Mouse (Mus musculus) inflammation-experienced regulatory T-cells, adult 6 months (primary cell): ENCODE measurements around the gene AU018091. TPM values are rescaled to one million over a fixed set of nuclear protein-coding genes. Genes with fewer than 3 reads are reported as not detected.
"Not testable (repeated sequence)": the region's sequence is repeated elsewhere in the genome, so short reads cannot be mapped to it uniquely, and the experiment has no call there.

Source experiments
- ATAC-seq: one replicate; pipeline ENCODE4 v1.8.0; 2017
- polyA plus RNA-seq, 3 experiments: library from polyadenylated mRNA; unstranded; fragments of 100-300 nt; shearing (Covaris generic); gene quantifications; one replicate each; pipeline ENCODE4 v1.2.1; 2017

Gene AU018091
- polyA plus RNA-seq = not detected

DNA sequence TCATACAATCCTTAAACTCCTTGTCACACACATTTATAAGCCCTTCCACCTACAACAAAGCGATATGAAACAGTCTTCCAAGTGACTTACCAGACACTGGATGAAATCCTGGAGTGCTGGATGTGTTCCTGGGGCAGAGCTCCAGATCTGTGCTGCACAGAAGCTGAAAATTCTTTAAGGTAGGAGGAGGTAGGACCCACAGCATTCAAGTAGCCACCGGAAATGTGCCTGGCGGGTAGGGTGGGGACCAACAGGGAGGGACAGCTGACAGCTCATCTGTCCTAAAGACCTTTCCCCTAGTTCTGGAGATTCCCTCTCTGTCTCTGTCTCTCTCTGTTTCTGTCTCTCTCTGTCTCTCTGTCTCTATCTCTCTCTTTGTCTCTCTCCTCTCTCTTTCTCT, at the start of gene AU018091:
Gene AU018091, minus strand, starts transcription at position 279 of the 400 bp plus-strand sequence.
- no peak for ATAC-seq

DNA sequence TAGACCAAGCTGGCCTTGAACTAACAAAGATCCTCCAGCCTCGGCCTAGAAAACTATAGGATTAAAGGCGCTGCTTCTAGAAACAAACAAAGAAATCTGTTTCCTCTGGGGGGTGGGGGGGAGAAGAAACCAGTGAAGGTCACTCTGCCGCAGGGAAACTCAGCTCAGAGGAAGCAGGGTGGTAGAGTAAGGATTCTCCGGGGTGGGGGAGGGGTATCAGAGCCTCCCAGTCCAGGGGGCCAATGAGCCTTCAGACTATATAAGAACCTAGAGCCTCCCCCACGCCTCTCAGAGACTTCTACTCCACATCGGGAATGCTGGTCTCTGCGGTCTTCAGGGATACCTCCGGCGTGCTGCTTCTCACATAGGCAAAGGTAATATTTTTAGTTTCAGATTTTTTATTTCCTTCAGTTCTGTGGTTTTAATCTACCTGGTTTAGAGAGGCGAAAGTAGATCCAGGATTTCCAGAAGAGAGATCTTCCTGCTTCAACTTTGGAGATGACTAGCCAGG, 48.6 kb upstream of the AU018091 start:
- no peak for ATAC-seq

DNA sequence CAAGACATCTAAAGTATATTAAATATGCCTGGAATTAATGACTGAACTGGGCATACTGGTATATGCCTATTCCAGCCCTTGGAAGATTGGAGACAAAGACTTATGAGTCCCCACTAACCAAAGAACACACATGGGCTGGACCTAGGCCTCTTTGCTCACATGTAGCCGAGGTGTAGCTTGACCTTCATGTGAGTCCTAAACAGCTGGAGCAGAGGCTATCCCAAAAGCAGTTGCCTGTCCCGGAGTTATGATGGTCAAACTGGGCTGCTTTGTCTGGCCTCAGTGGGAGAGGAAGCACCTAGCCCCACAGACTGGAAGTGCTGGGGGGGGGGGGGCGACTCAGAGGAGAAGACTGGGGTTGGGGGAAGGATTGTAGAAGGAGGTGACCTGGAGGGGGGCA, 47.3 kb upstream of the AU018091 start:
- no peak for ATAC-seq

DNA sequence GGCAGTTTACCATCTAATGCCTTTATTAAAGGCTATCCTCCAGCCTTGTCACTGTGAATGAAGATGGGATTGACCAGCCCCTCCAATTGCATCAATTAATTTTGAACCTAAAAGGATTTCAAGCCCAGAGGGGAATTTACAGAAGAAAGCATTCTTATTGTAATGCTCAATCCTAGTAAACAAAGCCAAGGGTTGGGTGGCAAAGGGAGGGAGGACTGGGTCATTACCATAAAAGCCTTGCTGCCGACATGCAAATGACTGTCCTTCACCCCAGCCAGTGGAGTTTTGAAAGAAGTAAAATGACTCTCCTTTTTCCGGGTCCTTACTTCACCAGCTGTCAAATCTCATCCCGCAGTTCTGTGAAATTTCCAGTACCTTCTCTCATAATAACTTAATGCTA, 44.6 kb upstream of the AU018091 start:
- ATAC-seq = no peak

DNA sequence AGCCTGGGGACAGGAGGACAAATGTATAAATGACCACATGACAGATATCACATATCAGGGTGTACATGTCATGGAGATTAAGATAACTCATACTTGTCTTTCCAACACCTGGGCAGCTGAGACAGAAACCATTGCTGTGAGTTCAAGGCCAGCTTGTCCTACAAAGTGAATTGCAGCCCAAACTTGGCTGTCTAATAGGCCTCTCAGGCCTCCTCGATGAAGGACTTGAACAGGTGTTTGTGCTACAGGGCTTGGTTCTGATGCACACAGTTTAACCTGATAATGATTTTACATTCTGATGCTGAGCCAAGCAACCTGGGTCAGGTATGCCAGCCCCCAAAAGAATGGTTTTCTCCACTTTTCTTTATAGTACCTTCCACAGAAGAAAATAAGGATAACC, 44.2 kb upstream of the AU018091 start:
- ATAC-seq = no peak

DNA sequence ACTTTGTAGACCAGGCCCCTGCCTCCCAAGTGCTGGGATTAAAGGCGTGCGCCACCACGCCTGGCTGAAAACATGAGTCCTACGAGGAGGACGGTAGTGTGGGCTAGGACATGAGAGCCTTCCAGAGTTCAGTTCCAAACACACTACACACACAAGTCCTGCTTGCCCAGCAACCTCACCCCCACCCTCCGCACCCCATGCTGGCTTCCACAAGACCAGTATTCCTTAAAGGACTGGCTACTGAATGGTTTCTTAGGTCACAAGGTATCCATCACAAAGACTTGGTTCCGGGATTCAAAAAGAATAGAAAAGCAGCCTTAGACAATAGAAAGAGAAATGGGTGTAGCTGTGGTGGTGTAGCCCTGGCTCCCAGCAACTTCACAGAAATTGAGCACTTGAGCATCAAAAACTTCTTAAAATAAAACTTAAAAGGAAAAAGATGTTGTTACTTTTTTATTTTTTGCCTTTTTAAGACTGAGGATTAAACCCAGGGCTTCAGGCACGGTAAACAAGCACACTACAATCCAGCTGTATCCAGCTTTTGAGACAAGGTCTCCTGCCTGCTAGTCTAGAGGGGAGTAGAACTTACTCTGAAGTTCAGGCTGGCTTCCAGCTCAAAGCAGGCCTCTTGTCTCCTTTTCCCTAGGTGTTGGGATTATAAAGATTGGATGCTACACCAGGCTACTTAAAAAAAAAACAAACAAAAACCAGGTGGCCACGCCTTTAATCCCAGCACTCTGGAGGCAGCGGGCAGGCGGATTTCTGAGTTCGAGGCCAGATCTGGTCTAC, 43.2 kb upstream of the AU018091 start:
- ATAC-seq = no peak

DNA sequence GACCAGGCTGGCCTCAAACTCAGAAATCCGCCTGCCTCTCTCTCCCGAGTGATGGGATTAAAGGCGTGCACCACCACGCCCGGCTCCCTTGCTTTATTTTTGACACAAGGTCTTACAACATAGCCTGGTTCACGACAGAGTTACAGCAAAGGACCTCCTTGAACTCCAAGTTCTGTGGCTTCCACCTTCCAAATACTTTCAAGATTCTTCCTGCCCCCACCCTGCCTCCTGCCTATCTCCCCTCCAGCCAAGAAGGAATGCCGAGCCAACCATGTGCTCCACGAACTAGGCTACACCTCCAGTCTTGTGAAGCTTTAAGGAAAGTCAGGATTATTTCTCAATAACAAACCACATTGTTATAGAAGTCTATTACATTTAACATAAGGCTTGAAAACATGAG, 42.5 kb upstream of the AU018091 start:
- ATAC-seq = no peak

DNA sequence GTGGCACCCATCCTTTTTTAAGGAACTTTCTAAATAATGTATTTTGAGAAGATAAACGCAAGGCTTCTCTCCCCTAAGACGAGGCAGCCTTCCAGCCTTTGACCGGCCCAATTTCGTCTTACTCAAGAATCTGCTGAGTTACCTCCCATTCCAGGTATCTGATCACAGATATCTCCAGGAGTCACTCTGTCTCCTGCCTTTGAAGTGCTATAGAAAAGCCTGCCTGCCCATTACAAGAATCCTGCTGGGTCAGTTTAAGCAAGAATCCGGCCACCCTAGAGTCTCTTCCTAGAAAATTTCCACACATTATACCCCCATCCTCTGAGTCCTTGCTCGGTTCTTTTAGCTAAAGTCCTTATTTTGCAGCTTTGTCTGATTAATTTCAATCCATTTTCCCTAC, 41.6 kb upstream of the AU018091 start:
- no peak for ATAC-seq

DNA sequence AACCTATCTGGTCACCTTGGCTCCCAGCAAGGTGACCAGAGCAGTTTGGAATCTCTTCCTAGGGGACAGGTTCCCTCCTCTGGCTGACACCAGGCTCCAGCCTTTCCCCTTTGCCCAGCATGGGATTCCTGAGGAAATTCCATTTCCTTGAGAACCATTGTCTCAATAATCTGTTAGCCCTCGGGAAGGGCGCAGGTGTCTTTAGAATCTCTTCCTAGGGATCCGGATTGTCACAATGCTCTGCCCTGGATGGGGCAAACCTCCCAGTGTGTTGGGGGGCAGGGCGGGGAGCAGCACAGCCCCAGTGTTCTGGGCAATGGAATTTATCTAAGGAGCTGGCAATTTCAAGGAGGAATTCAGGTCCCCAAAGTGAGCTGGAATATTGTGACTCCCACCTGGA, 37.5 kb upstream of the AU018091 start:
- ATAC-seq = no peak

DNA sequence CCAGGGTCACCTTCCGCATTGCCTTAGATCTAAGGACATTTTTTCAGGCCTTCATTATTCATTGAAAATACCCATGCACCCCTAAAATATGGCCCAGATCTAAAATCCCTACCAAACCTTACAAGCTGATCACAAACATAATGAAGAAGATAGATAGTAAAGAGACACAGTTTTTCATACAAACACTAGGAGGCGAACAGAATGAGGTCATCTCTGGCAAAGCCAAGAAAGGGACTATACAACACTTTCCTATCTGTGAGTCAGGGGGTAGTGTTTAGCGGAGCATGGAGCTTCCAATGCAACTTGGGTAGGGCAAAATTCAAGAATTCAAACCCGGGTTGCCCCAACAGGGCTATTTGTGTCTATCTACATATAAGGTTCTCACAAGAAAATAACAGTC, 35.6 kb upstream of the AU018091 start:
- no peak for ATAC-seq

DNA sequence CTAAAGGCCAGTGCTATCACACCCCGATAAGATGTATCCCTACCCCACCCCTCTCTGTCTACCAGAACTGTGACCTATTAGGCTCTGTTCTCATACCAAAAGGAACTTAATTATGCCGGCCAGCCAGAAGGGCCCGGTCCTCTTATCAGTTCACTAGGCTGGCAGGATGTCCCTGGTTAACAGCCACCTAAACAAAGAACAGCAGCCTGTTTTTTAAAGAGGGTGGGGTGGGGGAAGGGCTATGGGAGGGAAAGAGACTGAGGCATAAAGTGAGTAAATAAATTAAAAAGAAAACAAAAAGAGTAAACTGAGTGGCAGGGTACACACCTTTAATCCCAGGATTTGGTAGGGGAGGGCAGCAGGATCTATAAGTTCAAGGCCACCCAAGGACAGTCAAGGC, 34.9 kb upstream of the AU018091 start:
- ATAC-seq = no peak

DNA sequence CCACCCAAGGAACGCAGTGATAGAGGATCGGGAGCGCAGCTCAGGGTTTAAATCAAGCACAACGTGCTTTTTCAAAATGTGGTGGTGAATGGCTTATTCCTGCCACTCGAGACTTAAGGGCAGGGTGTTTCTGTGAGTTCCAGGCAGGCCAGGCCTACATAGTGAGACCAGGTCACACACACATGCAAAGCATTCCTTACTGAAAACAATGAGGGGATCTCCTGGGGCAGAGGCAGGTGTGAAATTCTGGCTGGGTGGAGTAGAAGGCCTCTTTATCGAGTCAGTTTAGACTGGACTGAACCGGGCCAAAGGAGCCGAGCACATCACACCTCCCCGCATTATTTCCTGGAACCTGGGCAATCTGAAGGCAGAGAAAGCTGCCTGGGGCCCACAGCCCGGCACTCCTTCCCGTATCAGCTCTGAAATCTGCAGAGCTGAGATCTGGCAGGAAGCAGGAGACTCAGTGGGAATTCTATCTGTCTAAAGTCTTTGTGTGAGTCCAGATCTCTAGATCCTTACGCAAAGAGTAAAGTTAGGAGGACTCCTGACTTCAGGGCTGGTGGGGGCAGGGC, 32.2 kb upstream of the AU018091 start:
- no peak for ATAC-seq

DNA sequence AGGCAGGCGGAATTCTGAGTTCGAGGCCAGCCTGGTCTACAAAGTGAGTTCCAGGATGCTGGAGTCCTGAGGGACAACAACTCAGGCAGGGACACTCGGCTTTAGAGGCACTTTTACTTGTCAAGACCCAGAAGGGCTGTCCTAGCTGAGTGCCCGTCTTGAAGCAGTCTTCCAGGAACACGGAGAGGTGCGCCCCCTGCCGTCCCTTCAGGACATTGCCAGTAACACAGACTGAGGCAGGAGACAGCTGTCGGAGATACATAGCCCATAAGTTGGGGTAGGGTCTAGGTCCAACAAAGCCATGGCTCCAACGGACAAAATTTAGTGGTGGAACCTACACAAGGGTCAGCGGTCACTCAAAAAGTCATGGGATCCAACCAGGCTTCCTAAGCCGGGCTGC, 29.9 kb upstream of the AU018091 start:
- ATAC-seq = no peak

DNA sequence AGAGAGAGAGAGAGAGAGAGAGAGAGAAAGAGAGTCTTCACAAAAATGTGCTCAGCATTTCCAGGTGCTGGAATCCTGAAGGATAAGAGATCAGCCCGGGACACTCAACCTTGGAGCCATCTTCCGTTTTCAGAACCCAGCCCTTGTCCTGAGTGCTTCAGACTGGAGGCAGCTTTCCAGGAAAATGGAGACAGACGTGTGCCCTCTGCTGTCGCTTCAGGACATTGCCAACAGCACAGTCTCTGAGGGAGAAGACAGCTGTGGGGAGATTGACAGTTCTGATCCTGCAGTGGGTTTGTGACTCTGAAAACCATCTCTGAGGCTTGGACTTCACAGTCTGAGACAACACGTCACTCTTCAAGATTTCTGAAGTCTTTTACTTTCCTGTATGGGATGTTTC, 26.8 kb upstream of the AU018091 start:
- ATAC-seq = no peak

DNA sequence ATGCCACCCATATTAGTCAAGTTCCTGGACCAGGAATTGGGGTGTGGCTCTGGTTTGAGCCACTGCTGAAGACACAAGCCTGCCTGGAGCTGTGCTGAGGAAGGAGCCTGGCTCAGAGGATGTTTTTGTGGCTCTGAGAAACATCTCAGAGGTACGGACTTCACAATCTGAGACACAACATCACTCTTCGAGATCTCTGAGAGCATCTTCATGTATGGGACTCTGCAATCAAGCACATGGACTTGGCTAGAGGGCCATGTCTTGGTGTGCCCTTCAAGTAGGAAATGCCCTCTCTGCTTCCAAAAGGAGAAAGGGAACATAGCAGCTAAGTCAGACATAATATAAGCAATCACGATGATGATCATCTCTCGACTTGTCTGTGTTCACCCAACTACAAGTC, 25.5 kb upstream of the AU018091 start:
- no peak for ATAC-seq

DNA sequence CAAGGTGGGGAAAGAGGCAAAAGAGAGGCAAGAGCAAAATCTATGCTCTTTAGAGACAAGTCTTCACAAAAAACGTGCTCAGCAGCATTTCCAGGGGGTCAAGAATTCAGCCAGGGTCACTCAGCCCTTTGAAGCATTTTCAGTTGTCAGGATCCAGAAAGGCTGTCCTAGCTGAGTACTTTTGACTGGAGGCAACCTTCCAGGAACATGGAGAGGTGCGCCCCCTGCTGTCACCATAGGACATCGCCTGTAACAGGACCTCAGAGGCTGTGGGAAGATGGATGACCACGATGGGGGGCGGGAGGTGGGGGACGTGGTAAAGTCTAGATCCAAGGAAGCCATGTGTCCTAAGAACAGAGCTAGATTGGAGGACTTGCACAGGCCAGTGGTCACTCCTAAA, 24.9 kb upstream of the AU018091 start:
- ATAC-seq = no peak

DNA sequence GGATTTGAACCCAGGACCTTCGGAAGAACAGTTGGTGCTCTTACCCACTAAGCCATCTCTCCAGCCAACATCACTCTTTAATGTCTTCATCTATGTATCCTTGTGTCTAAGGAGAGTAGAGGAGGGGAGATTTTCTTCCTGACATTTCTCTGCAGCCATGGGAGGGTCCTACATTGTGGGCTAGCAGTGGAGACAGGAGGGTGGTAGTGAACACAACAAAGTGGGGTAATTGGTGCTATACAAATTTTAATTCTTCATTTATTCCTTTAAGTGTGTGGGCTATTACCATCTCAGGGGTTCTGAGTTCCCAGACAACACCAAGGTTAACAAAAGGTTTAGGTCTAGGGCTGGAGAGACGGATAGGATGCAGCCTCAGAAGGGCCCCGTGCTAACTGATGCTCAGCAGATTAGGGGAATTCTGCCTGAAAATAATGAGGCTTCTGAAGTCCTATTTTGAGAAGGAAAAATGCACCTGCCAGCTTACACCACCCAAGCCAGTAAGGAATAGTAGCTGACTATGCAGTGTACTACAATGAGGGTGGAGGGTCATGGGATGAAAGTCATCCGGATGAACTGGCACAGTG, 24.1 kb upstream of the AU018091 start:
- no peak for ATAC-seq

DNA sequence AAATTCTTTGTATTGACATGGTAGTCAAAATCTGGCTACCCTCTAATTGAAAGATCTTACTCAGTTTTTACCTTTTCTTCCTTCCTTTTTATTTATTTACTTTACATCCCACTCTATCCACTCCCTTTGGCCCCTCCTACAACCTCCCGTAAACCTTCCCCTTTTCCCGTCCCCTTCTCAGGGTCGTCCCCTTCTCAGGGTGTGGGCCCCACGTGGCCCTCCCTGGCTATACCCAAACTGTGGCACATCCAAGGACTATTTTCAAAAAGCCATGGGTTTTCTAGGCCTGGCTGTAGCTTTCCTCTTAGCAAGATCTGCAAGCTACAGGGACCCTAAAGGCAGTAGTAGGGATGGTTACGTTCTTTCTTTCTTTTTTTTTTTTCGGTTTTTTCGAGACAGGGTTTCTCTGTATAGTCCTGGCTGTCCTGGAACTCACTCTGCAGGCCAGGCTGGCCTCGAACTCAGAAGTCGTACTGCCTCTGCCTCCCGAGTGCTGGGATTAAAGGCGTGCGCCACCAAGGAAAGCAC, 23.0 kb upstream of the AU018091 start:
- ATAC-seq = no peak

DNA sequence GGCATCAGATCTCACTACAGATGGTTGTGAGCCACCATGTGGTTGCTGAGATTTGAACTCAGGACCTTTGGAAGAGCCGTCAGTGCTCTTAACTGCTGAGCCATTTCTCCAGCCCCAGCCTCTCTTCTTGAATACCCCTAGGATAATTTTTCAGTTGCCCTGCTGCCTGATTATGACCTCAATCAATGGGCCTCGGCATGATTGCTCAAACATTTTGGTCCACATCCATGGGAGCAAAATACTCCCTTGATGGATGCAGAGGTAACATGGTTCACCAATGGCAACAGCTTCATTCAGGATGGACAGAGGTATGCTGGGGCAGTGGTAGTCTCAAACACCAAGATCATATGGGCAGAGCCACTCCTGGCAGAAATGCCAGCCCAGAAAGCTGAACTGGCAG, 17.7 kb upstream of the AU018091 start:
- ATAC-seq = not testable (repeated sequence)

DNA sequence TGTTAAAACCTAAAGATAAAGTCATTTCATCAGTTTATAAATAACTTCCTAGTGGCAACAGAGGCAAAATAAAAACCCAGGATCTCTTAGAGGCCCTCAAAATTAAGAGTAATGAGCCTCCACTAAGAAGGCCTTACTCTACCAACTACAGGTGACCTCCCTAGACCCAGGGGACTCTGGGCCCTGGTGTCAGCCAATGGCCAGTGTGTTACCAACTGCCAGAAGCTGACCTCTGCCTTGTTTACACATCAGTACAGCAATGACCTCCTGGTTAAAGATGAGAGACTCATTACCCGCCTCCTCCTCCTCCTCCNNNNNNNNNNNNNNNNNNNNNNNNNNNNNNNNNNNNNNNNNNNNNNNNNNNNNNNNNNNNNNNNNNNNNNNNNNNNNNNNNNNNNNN, 17.1 kb upstream of the AU018091 start:
- no peak for ATAC-seq

DNA sequence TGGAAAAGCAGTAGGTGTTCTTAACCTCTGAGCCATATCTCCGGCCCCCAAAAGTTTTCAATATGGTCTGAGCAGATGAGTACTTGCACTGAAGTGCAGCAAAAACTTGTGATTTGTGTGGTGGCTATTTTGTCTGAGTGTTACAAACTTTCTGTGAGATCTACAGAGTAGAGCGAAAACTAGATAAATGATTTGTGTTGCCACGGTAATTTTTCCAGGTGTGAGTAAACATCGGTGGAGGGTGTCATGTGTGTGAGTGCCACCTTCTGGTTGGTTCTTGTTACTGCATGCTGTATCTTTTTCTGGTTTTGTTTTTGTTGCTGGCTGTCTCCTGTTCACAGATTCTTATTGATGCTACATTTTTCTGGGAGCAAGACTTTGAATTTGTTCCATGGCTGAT, 15.4 kb upstream of the AU018091 start:
- no peak for ATAC-seq

DNA sequence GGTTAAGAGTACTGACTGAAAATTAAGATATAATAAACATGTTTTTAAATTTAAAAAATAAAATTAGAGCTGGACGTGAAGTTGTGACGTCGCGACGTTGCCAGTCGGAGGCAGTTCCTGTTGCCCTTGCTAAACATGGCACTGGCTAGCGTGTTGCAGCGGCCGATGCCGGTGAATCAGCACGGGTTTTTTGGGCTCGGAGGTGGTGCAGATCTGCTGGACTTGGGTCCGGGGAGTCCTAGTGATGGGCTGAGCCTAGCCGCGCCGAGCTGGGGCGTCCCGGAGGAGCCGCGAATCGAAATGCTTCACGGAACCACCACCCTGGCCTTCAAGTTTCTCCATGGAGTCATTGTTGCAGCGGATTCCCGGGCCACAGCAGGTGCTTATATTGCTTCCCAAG, 12.0 kb upstream of the AU018091 start:
- ATAC-seq = not testable (repeated sequence)

DNA sequence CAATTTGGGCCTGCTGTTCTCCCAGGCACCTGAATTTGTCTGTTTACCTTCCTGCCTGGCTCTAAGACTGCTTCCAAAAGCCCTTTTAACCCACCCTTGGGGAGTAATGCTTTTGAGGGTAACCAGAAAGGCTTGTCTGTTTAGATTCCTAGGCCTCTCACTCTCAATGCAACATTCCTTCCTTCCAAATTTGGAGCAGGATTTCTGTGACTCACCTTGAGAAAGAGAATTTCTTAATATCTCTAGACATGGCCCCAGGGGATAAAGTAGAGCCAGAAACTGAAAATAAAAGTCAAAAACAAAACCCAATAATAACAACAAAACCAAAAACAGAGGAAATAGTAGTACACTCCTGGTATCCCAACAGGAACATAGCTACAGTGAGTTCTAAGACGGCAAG, 707 bp downstream of the AU018091 start:
- no peak for ATAC-seq

DNA sequence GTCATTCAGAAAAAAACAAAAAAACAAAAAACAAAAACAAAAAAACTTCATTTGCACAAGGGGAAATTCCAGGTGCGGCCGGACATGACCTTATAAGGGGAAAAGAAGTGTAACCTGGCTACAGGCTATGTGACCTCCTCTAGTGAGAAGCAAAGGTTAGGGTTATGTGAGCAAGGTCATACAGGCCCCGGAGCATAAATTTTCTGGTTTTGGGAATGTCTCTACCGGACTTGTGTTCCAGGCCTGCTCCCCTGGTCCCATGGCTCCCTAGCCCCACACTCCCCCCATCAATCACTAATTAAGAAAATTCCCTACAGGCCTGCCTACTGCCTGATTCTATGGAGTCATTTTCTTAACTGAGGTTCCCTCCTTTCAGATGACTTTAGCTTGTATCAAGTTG, 2.7 kb downstream of the AU018091 start:
- no peak for ATAC-seq
